Mouse (Mus musculus) MEL (cell line): Measurements from ENCODE around the gene Olfr633.

ENCODE experiments used
- CHD1 ChIP-seq: IDR thresholded peaks from 2 replicates; pipeline ENCODE4 v1.6.1; 2012; ENCODE audit warnings: low read depth, mild to moderate bottlenecking, inconsistent platforms, low read length, improper control_type of control experiment
- CTCF ChIP-seq, 3 experiments: IDR thresholded peaks in 2 of 3; conservative IDR thresholded peaks in 1 of 3; 2 replicates each; pipeline ENCODE4 v1.5.1; 2011 to 2012; ENCODE audit warnings: low read length in 3 of 3, low read depth in 2 of 3, mild to moderate bottlenecking in 2 of 3, improper control_type of control experiment in 1 of 3, inconsistent platforms in 1 of 3, mixed read lengths in 1 of 3, moderate library complexity in 1 of 3; ENCODE audit not compliant: control insufficient read depth in 1 of 3, insufficient read depth in 1 of 3, poor library complexity in 1 of 3, severe bottlenecking in 1 of 3
- E2F4 ChIP-seq: IDR thresholded peaks from 2 replicates; pipeline ENCODE4 v1.6.1; 2011; ENCODE audit warnings: low read depth, low read length, improper control_type of control experiment, borderline replicate concordance
- GABPA ChIP-seq: IDR thresholded peaks from 2 replicates; pipeline ENCODE4 v1.6.1; 2012; ENCODE audit warnings: low read depth, mild to moderate bottlenecking, inconsistent platforms, low read length, improper control_type of control experiment, moderate library complexity
- GATA1 ChIP-seq: IDR thresholded peaks from 2 replicates; pipeline ENCODE4 v1.6.1; 2011; ENCODE audit warnings: low read depth, low read length, improper control_type of control experiment
- KAT2A ChIP-seq: conservative IDR thresholded peaks from 2 replicates; pipeline ENCODE4 v1.6.1; 2012; ENCODE audit warnings: low read depth, low read length, improper control_type of control experiment, inconsistent platforms
- MAX ChIP-seq: IDR thresholded peaks from 2 replicates; pipeline ENCODE4 v1.6.1; 2011; ENCODE audit warnings: low read length, improper control_type of control experiment
- NRF1 ChIP-seq: IDR thresholded peaks from 2 replicates; pipeline ENCODE4 v1.6.1; 2014; ENCODE audit warnings: low read depth, mild to moderate bottlenecking, inconsistent platforms, low read length, improper control_type of control experiment, moderate library complexity; ENCODE audit not compliant: poor library complexity, insufficient read depth, severe bottlenecking
- POLR2A ChIP-seq, 2 experiments: IDR thresholded peaks; 2 replicates each; pipeline ENCODE4 v1.6.1; 2011 to 2012; ENCODE audit warnings: low read length in 2 of 2, mild to moderate bottlenecking in 2 of 2, control low read depth in 1 of 2, improper control_type of control experiment in 1 of 2, low read depth in 1 of 2, moderate library complexity in 1 of 2; ENCODE audit not compliant: control insufficient read depth in 1 of 2, insufficient read depth in 1 of 2, poor library complexity in 1 of 2
- RAD21 ChIP-seq: IDR thresholded peaks from 2 replicates; pipeline ENCODE4 v1.6.1; 2011; ENCODE audit warnings: mild to moderate bottlenecking, low read depth, low read length, improper control_type of control experiment
- RCOR1 ChIP-seq: IDR thresholded peaks from 2 replicates; pipeline ENCODE4 v1.6.1; 2012; ENCODE audit warnings: low read depth, mild to moderate bottlenecking, inconsistent platforms, low read length, improper control_type of control experiment
- UBTF ChIP-seq: IDR thresholded peaks from 2 replicates; pipeline ENCODE4 v1.6.1; 2012; ENCODE audit warnings: low read depth, mild to moderate bottlenecking, inconsistent platforms, low read length, improper control_type of control experiment, moderate library complexity, borderline replicate concordance; ENCODE audit not compliant: insufficient read depth
- USF1 ChIP-seq: IDR thresholded peaks from 2 replicates; pipeline ENCODE4 v1.6.1; 2014; ENCODE audit warnings: low read depth, mild to moderate bottlenecking, inconsistent platforms, low read length, improper control_type of control experiment, moderate library complexity
- ZC3H11A ChIP-seq: IDR thresholded peaks from 2 replicates; pipeline ENCODE4 v1.6.1; 2012; ENCODE audit warnings: low read depth, mild to moderate bottlenecking, inconsistent platforms, low read length, improper control_type of control experiment

DNA sequence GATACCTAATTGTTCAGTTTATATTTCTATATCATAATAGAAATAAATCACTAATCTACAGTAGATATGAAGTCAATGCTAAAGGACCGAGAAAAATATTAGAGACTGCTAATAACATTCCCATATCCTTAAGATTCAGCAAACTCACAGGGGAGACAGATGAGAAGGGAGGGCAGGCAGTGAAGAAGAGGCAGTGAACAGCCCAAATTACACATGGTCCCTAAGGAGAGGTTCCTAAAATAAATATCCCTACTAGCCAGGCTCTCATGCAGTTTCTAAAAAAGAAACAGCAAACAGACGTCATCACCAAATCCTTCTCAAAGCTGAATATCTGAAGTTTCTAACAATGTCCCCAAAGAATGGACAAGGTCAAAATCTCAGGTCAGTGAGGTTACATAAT lies 41.0 kb upstream of the Olfr633 start, which contains the start of gene Olfr65:
- TF ChIP-seq GATA1 (no peak), USF1 (no peak), E2F4 (no peak), CTCF (IDR thresholded peaks at IDR 0.05 in 2 of 3, conservative IDR thresholded peaks at IDR 0.05 in 1 of 3; ENCODE audit: control insufficient read depth in 1 of 3, insufficient read depth in 1 of 3, low read depth in 2 of 3, low read length in 3 of 3, poor library complexity in 1 of 3, severe bottlenecking in 1 of 3) (no peak), KAT2A (no peak), POLR2A (IDR thresholded peaks at IDR 0.05; ENCODE audit: control insufficient read depth in 1 of 2, insufficient read depth in 1 of 2, low read depth in 1 of 2, low read length in 2 of 2, poor library complexity in 1 of 2) (no peak), NRF1 (no peak), ZC3H11A (no peak), RAD21 (no peak), CHD1 (no peak), GABPA (no peak), RCOR1 (no peak), UBTF (no peak), MAX (no peak)
